Mouse (Mus musculus) heart, postnatal 36 days (tissue): ENCODE results near the gene Plekhb1. TPM values are rescaled to one million over a fixed set of nuclear protein-coding genes. Genes with fewer than 3 reads are reported as not detected.

Experiments
- DNase-seq, 2 experiments: peaks; one replicate each; pipeline ENCODE4 v3.0.0; 2021 to 2022
- intact Hi-C: fragments of 180-260 bp; cut with DNase I; formaldehyde crosslinking; loops from one replicate; pipeline ENCODE4 v1.15.1; 2025
- total RNA-seq, 2 experiments: library from RNA; stranded (reverse); gene quantifications; 2 replicates each; pipeline ENCODE4 v1.2.3; 2021

Gene Plekhb1
- total RNA-seq, 2 experiments from 2014 or later = 2.6 to 2.7 TPM

DNA sequence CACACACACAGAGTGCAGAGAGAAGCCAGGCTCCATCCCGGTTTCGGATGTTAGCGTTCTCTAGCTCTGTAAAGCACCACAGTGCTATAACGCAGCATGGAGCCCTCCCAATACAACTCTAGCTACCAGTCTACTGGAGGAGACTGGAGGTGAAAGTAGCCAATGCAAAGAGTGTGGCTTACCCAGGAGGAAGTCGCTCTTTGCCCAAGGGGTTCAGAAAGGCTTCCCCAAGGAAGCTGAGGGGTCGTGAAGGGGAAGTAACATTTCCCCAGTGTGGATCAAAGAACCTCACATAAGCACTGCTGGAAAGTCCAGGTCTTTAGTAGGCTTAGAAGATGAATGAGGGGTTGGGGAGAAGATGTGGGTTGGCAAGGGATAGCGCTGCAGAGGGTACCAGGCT lies 950 bp downstream of the Plekhb1 start:
- intact Hi-C loops = no loop called here

DNA sequence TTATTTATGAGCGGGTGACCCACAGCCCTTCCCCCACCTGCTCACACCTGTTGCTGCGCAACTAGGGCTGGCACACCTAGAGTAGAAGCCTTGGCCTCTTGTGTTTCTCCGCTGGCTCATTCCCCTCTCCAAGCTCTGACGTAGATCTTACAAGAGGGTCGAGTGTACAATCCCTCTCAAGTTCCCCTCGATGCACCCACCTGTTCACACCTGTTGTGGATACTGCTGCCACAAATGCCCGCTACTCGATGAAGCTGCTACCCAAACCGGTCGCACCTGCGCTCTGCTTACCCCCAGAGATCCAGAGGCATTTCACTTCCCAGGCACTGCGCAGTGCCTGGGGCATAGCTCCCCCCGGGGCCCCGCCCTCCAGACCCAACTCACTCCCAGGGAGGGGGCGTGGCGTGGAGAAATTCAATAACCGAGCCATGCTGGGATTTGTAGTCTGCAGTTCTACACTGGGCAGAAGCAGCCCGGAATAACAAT lies 4.1 kb downstream of the Plekhb1 start:
- intact Hi-C loops = no loop called here
- DNase-seq = no peak

More for the DNA sequence above, 950 bp downstream of the Plekhb1 start:
- no peak for DNase-seq

DNA sequence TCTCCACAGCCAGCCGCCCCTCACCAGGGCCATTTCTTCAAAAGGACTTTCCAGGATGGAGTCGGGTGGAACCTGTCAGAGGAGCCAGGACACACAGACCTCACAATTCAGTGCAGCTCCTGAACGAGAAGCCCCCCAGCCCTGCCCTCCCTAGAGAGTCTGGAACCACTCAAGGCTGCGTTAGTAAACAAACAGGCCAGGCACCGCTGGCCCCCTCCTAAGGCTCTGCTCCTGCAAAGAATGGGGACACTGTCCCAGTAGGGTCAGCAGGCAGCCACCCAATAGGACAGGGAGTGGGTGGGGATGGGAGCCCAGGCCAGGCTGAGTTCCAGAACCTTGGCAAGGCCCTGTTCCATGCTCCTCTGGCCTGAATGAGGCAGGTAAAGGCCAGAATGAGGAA lies 5.5 kb downstream of the Plekhb1 start:
- no peak for DNase-seq
- intact Hi-C loops = no loop called here

DNA sequence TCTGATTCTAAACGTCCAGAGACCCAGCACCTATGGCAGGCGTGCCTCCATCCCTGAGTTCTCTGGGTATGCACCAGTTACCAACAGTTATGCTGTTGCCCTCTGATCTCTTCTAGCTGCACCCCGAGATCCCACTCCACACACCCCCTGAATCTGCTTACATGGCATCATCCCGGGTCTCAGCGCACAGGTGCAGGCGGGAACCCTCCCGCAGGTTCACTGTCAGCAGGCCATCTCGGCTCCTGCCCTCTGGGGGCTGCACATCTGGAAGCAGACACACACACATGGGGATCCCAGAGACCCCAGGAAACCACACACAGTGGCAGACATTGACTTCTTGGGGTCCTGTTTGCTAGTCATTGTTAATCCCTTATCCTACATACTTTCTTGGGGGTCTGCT lies 7.8 kb downstream of the Plekhb1 start:
- intact Hi-C loops = no loop called here
- DNase-seq = no peak

DNA sequence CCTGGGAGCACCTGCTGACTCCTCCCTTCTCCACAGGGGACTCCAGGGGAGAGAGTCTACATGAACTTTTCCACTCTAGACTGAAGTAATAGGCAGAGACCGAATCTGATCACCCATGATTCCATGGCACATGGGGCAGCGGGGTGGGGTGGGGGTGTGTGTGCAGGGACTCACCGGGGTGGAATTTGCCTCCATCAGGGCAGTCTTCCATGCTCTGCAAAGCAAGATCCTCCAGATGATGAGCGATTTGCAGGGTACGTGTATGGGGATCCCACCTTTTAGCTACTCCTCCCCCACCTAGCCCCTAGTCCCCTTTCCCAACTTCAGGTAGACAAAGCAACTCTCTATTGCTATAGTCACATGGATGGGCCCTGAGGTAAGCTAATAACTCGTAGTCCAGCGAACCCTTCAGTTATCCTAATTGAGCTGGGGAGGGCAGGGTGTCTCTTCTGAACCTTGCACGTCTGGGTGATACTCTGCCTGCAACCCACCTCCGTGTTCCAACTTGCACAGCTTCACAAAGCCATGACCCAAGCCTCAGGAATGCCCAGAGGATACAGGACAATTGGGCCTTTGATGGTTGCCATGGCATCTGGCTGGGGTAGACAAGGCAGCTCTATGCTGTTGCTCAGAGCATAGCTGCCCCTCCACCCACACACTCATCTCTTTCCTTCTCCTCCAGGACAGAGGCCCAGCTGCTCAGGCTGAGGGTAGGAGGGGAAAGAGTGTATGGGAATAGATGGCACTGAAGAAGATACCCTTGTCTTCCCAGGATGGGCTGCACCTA lies 8.5 kb downstream of the Plekhb1 start:
- intact Hi-C loops = no loop called here

DNA sequence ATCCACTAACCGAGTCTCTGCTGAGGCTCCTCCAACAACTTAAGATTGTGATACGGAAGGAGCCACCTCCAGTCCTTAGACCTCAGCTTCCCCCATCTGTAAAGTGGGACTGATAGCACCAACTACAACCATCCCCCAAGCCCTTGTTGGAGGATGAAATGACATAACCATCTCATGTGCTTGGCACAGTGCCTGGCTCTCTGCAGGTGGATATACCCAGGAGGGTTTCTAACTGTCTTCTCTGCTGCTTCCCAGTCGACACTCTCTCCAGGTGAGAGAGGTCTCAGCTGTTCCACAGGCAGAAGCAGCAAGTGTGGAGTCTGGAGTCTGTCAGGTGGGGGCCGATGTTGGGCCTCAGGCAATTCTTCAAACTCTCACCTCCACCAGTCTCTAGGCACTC lies 11.2 kb downstream of the Plekhb1 start:
- intact Hi-C loops = no loop called here

More for the DNA sequence above, 8.5 kb downstream of the Plekhb1 start:
- DNase-seq = no peak

DNA sequence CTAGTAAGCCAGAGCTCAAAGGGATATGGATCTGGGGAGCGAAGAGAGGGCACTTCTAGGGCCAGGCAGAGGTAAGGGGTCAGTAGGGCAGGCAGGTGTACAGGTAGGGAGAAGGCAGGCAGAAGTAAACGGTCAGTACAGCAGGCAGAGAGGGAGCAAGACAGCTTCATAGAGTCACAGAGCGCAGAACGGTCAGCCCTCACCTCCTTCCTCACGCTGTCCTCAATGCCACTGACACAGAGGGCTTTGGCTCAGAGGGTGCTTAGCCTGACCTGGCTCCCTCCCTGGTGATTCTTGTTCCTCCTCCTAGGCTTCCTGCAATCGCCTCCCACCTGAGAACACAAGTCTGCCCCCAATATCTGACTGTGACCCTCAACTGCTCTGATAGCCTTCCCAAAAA lies 11.8 kb downstream of the Plekhb1 start:
- intact Hi-C loops = no loop called here
- DNase-seq = no peak

More for the DNA sequence above, 11.2 kb downstream of the Plekhb1 start:
- no peak for DNase-seq

DNA sequence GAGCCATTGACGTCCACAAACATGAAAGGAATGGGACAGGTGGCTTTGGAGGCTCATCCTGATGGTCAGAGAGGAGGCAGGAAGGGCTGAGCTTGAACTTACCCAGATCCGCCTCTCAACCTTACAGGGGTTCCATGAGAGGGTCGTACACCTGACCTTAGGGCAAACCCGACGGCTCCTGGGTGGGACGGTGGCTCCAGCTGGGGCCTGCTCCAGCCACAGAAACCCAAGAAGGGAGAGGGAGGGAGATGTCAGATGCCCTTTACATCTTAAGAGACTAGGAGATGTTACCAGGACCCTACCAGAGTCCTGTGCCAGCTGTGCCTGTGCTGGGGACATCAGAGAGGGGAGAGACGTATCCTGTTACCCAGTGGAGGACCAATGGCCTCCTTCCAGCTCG lies 12.4 kb downstream of the Plekhb1 start:
- intact Hi-C loops = no loop called here
- no peak for DNase-seq

DNA sequence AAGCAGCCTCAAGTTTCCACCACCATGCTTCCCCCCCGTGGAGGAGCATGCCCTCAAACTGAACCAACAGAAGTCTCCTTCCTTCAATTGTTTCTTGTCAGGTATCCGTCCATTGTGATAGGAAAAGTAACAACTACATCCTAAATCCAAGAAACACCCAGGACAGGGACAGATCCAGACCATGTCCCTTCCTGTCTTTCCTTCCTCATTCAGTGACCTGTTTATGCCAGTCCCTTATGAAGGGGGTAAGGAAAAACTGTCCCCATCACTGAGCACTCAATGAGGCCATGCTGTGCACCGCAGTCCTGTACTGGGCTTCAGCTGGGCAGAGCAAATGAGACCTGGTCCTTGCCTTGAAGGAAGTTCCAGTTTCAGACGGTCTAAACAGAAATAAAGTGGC lies 13.1 kb downstream of the Plekhb1 start:
- intact Hi-C loops = no loop called here
- DNase-seq = no peak

DNA sequence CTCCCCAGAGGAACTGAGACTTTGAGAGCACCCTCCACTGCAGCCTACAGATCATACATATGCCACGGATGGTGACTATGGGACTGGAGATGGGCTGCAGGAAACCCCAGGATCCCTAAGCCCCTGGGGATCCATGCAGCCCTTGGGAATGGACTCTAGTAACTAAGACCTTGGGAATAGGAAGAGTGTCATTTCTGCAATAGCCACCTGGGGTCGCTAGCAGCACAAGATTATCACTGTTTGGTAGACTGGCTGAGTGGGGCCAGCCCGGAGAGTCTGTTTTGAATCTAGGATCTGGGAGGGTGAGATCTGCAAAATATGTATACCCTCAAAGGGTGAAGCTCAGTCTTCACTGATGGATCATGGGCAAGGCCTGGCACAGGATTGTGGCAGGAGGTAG lies 17.1 kb downstream of the Plekhb1 start:
- intact Hi-C loops = loop anchor here (1.0 kb wide), 1 partner anchor 18 kb away; no protein-coding TSS in a partner anchor
- DNase-seq = peak; percentile 58 to 67

DNA sequence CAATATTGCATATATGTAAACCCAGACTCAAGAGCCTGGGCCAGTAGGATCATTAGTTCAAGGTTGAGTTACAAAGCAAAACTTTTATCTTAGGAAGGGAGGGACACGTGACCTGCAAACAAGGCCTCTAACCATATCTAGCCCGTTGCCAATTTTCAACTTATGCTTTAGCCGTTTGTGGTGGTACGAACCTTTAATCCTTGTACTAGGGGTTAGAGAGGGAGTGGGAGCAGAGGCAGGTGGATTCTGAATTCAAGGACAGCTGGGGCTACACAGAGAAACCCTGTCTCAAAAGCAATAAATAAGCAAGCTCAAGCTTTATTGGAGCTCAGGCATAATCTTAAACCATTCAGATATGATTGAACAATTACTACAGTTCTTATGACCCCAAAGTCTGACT lies 19.8 kb downstream of the Plekhb1 start:
- DNase-seq = no peak
- intact Hi-C loops = no loop called here

DNA sequence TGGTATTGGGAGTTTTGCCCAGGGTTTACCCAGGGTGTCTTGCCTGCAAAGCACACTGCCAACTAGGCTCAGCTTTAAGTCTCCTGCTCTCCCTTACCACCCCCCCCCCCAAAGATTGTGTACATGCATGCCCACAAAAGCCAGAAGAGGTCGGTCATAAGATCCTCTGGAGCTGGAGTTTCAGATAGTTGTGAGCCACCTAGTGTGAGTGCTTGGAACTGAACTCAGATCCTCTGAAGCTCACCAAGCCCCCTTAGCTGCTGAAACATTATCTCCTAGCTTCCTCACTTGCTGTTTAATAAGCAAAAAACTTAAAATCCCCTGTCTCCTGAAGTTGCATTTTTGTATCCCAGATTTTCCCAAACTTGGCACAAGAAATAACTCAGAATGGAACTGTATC lies 24.6 kb downstream of the Plekhb1 start:
- no peak for DNase-seq
- intact Hi-C loops = loop anchor here (2.0 kb wide), 1 partner anchor 115 kb away; no protein-coding TSS in a partner anchor

DNA sequence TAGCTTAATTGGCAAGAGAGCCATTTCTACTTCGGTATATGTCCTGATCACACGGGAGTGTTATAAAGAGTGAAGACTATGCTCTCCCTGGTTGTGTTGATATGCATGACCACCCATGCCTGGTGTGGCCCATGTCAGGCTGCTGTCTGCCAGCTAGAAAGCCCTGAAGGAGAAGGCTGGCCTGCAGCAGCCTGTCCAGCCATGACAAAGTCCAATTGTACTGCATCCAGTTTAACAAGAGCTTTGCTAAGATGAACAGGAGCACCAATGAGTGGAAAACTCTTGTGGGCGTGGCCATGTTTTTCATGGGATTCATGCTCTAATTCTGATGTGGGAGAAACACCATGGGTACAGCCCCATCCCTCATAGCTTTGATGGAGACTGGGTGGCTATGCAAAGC lies 37.7 kb downstream of the Plekhb1 start:
- DNase-seq = no peak
- intact Hi-C loops = no loop called here

DNA sequence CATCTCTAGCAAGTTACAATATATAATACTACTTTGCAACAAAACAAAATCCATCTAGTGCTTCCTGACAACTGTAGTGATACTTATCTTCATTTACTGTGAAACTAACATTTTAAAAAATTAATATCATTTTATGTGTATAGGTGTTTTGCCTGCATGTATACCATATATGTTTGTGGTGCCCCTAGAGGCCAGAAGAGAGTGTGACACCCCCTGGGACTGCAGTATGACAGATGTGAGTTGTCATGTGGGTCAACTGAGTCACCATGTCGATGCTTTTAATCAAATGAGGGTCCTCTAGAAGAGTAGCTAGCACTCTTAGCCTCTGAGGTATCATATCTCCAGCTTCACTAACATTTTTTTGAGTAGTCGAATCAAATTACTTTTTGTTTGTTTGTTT lies 39.9 kb downstream of the Plekhb1 start:
- intact Hi-C loops = no loop called here
- DNase-seq = no peak

DNA sequence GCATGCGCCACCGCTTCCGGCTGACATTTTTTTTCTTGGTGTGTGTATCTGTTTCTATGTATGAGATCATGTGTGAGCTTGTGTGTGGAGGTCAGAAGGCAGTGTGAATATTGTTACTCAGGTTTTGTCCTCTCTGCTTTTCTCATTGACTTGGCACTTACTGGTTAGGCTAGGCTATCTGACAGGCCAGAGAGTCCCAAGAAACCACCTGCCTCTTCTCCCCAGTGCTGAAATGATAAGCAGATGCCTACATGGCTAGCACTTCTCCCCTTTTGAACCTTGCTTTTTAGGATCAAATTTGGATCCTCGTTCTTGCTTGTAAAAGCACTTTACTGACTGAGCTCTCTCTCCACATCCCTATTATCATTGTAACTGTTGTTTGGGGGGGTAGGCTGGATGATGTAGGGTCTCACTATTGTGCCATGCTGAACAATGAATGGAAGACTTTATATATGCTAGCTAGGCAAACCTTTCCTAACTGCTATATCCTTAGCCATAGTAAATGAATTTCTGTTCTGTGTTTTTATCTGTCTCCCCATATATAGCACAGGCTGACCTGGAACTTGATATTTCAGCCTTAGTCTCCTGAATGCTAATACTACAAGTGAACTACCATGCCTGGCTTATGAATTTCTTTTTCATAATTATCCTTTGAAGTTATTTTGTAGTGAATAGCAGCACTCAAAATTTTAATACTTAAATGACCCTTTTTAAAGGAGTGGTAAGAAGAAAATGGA lies 45.9 kb downstream of the Plekhb1 start:
- DNase-seq = no peak
- intact Hi-C loops = no loop called here

DNA sequence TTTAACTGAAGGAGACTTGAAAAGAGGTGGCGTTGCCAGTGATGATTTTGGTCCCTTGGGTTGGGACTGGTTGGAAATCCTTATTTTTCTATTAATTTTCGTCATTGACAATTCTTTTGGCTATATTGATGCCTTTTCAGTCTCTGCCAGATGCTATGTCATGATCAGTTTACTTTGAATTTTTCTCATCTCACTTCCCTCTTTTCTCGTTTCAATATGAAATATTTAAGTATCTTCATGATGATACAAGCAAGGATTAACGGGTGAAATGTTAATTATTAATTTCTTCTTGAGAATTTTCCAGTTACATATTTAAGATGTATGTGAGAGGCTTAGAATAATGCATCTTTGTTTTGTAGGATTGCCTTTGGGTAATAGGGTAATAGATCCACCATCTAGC lies 53.3 kb downstream of the Plekhb1 start:
- no peak for DNase-seq
- intact Hi-C loops = no loop called here

DNA sequence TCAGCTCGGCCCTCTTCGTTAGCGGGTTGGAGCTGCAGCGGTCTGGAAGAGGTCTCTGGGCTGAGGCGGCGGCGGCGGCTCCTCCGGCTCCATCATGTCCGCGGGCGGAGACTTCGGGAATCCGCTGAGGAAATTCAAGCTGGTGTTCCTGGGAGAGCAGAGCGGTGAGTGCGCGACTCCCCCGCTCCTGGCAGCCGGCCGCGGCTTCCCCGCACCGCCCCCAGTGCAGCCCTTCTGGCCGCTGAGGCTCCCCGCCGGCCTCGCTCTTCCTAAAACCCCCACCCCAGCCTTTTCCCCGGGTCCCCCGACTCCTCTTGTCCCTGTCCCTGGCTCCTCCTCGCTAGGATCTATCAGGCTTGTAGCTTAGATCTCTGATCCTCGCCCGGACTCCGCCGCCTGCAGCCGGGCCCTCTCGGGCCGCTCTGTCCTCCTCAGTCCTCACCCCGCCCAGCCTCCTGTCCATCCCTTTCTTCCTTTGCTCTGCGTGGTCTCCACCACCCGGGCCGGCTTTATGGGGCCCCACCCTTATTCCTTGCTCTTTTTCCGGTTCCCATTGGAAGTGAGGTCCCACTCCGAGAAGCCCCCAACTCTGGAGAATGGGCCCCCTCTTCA lies 54.0 kb downstream of the Plekhb1 start, which contains the start of gene Mrpl48:
Gene Mrpl48 (minus strand): TSS at position 172 of the 612 bp plus-strand sequence.
- intact Hi-C loops = no loop called here
- peak in 1 of 2 experiments; percentile 64 for DNase-seq

DNA sequence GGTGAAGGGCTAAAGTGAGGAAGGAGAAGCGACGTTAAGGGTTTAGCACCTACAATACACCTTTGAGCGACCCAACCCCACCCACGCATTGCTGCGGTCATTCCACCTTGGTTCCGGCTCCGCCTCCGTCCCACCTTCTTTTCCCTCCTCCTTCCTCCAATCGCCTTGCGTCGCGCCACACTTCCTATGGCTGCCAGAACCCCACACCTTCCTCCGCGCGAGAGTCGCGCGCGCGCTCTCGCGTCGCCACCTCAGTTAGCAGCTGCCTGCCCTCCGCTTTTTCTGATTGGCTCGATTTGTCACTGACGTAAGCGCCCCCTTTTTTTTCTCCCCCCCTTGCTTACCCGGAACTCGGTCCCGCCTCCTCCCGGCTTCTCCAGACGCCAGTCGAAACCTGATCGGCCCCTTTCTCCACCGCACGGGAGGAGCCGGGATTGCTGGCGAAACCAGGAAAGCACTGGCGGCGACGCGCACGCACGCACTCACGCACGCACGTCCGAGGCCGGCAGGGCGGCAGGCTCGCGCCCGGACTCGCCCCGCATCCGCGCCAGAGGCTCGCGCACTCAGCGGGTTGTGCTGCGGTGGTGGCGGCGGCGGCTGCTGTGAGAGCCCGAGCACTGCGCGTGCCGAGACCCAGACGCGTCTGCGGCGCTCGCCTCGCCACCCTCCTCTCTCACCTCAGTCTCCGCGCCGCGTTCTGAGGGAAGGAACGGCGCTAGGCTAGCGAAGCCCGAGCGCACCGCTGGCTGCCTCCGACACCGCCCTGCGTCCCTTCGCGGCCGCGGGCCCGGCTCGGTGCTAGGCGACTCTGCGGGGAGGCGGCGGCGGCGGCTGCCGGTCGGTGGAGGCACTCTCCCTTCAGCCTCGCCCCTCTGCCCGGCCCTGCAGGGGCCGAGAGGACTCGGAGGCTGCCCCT lies 54.7 kb downstream of the Plekhb1 start, which contains the start of gene Rab6a:
Gene Rab6a (plus strand): TSS at position 197 of the 916 bp plus-strand sequence.
- peak; percentile 93 to 95 for DNase-seq
- intact Hi-C loops = loop anchor here (1.0 kb wide), 1 partner anchor 16 kb away; no protein-coding TSS in a partner anchor

DNA sequence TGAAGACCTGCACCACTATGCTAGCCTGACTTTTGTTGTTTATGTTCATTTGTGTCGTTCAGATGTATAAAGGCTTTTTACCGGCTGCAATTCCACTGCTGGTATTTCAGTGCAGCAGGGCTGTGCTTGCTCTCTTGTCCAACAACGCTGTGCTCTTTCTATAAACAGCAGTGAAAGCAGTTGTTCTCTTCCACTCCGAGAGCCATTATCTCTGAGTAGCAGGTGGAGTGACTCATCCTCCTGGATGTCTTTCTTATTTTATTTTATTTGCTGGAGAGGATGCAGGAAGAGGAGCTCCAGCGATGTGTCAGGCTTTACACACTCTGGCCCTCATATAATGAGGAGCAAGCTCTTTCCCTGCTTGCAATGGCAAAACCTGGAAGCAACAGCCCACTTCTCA lies 62.0 kb downstream of the Plekhb1 start:
- intact Hi-C loops = no loop called here
- no peak for DNase-seq

DNA sequence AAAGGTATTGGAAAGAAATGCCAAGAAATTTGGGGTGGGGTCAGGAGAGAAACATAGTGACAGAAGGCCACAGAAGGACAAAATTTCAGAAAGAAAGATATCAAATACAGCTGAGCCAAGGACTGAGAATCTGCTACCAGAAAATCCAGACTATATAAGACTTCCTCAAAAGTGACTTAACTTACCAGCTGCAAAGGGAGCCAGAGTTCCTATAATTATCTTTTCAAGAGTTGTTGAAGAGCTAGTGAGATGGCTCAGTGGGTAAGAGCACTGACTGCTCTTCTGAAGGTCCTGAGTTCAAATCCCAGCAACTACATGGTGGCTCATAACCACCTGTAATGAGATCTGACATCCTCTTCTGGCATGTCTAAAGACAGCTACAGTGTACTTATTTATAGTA lies 68.9 kb downstream of the Plekhb1 start:
- no peak for DNase-seq
- intact Hi-C loops = no loop called here
